Mouse (Mus musculus) megakaryocyte-erythroid progenitor cell, adult 5 weeks (primary cell): ENCODE results near the gene Gabrg2. TPM values are rescaled to one million over a fixed set of nuclear protein-coding genes. Genes with fewer than 3 reads are reported as not detected.

Experiments
- polyA plus RNA-seq: library from polyadenylated mRNA; stranded (reverse); fragments of >175 nt; gene quantifications from 2 replicates; pipeline ENCODE4 v1.2.3, GENCODE M21; 2012

Gene Gabrg2
- polyA plus RNA-seq, result not detected in 2 replicates

DNA sequence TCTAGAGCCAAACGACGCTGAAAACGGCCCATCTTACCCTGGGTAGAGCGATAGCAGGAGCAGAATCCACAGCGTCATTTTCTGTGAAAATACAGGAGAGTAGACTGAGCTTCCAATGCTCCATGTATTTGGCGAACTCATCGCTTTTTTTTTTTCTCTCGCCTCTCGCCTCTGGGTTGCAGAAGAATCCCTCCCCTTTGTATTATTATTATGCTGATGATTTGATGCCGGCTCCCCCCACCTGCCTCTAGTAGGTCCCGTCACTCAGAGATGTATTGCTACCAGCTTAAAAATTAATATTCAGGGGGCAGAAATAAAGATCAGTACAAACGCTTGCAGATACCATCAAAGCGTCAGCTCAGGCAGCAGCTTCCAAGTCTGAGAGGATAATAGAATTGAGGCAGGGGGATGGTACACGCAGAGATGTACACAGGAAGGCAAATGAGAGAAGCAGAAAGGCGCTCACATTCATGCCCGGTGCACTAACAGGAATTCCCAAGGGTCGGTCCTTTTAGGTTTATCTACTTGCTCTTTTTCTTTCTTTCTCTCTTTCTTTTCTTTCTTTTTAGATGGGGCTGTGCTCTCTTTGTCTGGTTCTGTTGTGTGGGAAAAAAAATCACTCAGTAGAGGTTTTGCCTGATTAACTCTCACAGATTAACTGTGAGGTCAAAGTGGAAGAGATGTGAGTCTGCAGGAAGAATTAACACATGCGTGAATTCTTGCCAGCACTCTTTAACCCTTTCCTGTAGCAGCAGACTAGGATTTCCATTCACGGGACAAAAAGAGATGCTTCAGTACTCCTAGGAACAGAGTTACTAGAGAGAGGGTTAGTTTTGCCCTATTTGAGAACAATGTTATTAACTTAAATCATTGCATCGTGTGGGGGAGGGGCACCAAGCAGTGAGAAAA lies at the start of gene Gabrg2:
Gabrg2 (minus strand) TSS at position 668 of the 909 bp plus-strand sequence.

Other genes starting within 250 kb of the Gabrg2 start
- not detected in 2 replicates for gene Gabra1, start 182.1 kb upstream of the Gabrg2 start, polyA plus RNA-seq